Mouse (Mus musculus): Measurements from ENCODE around the gene Olfr612.
"Not testable (repeated sequence)": the region's sequence is repeated elsewhere in the genome, so short reads cannot be mapped to it uniquely, and the experiment has no call there.

Gene Olfr612

GRCm38 (mm10) chr7:103542617-103543016, at the start of gene Olfr612:
Gene Olfr612, minus strand, starts transcription at chr7:103542717.
- not testable (repeated sequence) for DNase-seq

- DNase-seq = no peak
Measured at GRCm38 (mm10) chr7:103589803-103590202, 47.3 kb upstream of the Olfr612 start, which contains the start of gene Olfr618. Gene Olfr618, plus strand, starts transcription at chr7:103590103.

GRCm38 (mm10) chr7:103572761-103573160, 30.2 kb upstream of the Olfr612 start, which contains the start of gene Olfr617:
Gene Olfr617, plus strand, starts transcription at chr7:103573061.
- no peak for DNase-seq

- DNase-seq = no peak
Measured at GRCm38 (mm10) chr7:103569043-103569442, 26.5 kb upstream of the Olfr612 start, which contains the start of gene Olfr616. Gene Olfr616, minus strand, starts transcription at chr7:103569143.

GRCm38 (mm10) chr7:103555779-103556178, 13.3 kb upstream of the Olfr612 start, which contains the start of gene Olfr615:
Gene Olfr615, plus strand, starts transcription at chr7:103556079.
- DNase-seq = no peak

GRCm38 (mm10) chr7:103547774-103548173, 5.3 kb upstream of the Olfr612 start, which contains the start of gene Olfr613:
Gene Olfr613, plus strand, starts transcription at chr7:103548074.
- no peak for DNase-seq

GRCm38 (mm10) chr7:103520746-103521145, 21.8 kb downstream of the Olfr612 start, which contains the start of gene Olfr611:
Gene Olfr611, minus strand, starts transcription at chr7:103520846.
- not testable (repeated sequence) for DNase-seq

- DNase-seq = no peak
Measured at GRCm38 (mm10) chr7:103512022-103512421, 30.5 kb downstream of the Olfr612 start, which contains the start of gene Olfr610. Gene Olfr610, minus strand, starts transcription at chr7:103512122.

- no peak for DNase-seq
Measured at GRCm38 (mm10) chr7:103497962-103498361, 44.6 kb downstream of the Olfr612 start, which contains the start of gene Olfr609. Gene Olfr609, minus strand, starts transcription at chr7:103498062.
